Comparison of ENCODE assay signal across 16 mouse cellular contexts in genomic region chr6:97873102-97873501, GRCm38 (mm10).
"Had no signal": no experiment of that assay in that cellular context is flagged by ENCODE, and none has a peak within 500 bp of the region (broad histone marks: within the 10 kb centered on the region; RNA-seq: fewer than 3 reads in every experiment).

No protein-coding gene starts in this region.

- ATAC-seq: lung, postnatal 0 days; midbrain, embryonic 13.5 days; midbrain, embryonic 15.5 days had no signal

- DNase-seq: lung, adult 2 months; lung, postnatal 14 days; lung, postnatal 36 days; right cerebral cortex, postnatal 14 days; thymus, adult 2 months; thymus, postnatal 25 days; thymus, postnatal 4 days had no signal

- H3K36me3 ChIP-seq: lung, embryonic 15.5 days; midbrain, embryonic 13.5 days; midbrain, embryonic 15.5 days; neural tube, embryonic 12.5 days; stomach, embryonic 15.5 days had no signal

- H3K4me1 ChIP-seq: lung, embryonic 15.5 days; midbrain, embryonic 13.5 days; midbrain, embryonic 15.5 days; stomach, embryonic 15.5 days had no signal

- H3K9me3 ChIP-seq: lung, embryonic 15.5 days; megakaryocyte, embryonic 14.5 days; midbrain, embryonic 13.5 days; midbrain, embryonic 15.5 days; neural tube, embryonic 12.5 days; stomach, embryonic 15.5 days had no signal

- H3K27ac ChIP-seq: lung, embryonic 15.5 days; macrophage; midbrain, embryonic 13.5 days; midbrain, embryonic 15.5 days; neural tube, embryonic 12.5 days; stomach, embryonic 15.5 days; stomach, postnatal 0 days had no signal

- H3K27me3 ChIP-seq: lung, embryonic 15.5 days; megakaryocyte, embryonic 14.5 days; midbrain, embryonic 13.5 days; midbrain, embryonic 15.5 days; neural tube, embryonic 12.5 days; stomach, embryonic 15.5 days had no signal

- H3K4me3 ChIP-seq: lung, embryonic 15.5 days; megakaryocyte, embryonic 14.5 days; midbrain, embryonic 13.5 days; midbrain, embryonic 15.5 days; neural tube, embryonic 12.5 days; stomach, embryonic 15.5 days had no signal
